Mouse (Mus musculus): ENCODE results near the gene Slc44a3. TPM values are rescaled to one million over a fixed set of nuclear protein-coding genes. Genes with fewer than 3 reads are reported as not detected.

Slc44a3 gene
- polyA plus RNA-seq, 1 experiment from 2014 or later: 0.55 TPM

- 95% methylated on average over 8 of the region's 8 CpGs for WGBS
- no peak overlapping the region for H3K4me3 ChIP-seq
- no peaks in the 10 kb centered on the region for H3K36me3 ChIP-seq (replicated peaks)
- no peaks in the 10 kb centered on the region for H3K27me3 ChIP-seq (ENCODE audit: poor library complexity, severe bottlenecking)
- no peak overlapping the region for H3K27ac ChIP-seq
- H3K9me3 ChIP-seq: no peaks in the 10 kb centered on the region
- DNase-seq (ENCODE audit: extremely low spot score, low spot score): no peak
- H3K4me1 ChIP-seq: no peaks in the 10 kb centered on the region
These were observed 15.2 kb downstream of the Slc44a3 start for GRCm38 (mm10) chr3:121517030-121517429.

GRCm38 (mm10) chr3:121509141-121509540 lies 23.1 kb downstream of the Slc44a3 start:
- no peaks in the 10 kb centered on the region for H3K4me1 ChIP-seq
- no peak overlapping the region for H3K27ac ChIP-seq
- no peak for DNase-seq (ENCODE audit: extremely low spot score, low spot score)
- H3K9me3 ChIP-seq: no peaks in the 10 kb centered on the region
- no peak overlapping the region for H3K4me3 ChIP-seq
- no peaks in the 10 kb centered on the region for H3K27me3 ChIP-seq (ENCODE audit: poor library complexity, severe bottlenecking)
- no peaks in the 10 kb centered on the region for H3K36me3 ChIP-seq (replicated peaks)
- WGBS: 72% methylated on average over 5 of the region's 5 CpGs

- no peak for DNase-seq (ENCODE audit: extremely low spot score, low spot score)
- no peaks in the 10 kb centered on the region for H3K9me3 ChIP-seq
- no peak overlapping the region for H3K27ac ChIP-seq
- 95% methylated on average over 14 of the region's 14 CpGs for WGBS
- no peak overlapping the region for H3K4me3 ChIP-seq
- no peaks in the 10 kb centered on the region for H3K27me3 ChIP-seq (ENCODE audit: poor library complexity, severe bottlenecking)
- H3K36me3 ChIP-seq (replicated peaks): no peaks in the 10 kb centered on the region
- no peaks in the 10 kb centered on the region for H3K4me1 ChIP-seq
These were observed 24.5 kb downstream of the Slc44a3 start for GRCm38 (mm10) chr3:121507678-121508077.

- Histone ChIP-seq H3K27ac (no peak overlapping the region), H3K4me3 (no peak overlapping the region), H3K9me3 (no peaks in the 10 kb centered on the region), H3K36me3 (replicated peaks) (no peaks in the 10 kb centered on the region), H3K27me3 (ENCODE audit: poor library complexity, severe bottlenecking) (no peaks in the 10 kb centered on the region), H3K4me1 (no peaks in the 10 kb centered on the region)
- no peak for DNase-seq (ENCODE audit: extremely low spot score, low spot score)
- WGBS: 90% methylated on average over 7 of the region's 7 CpGs
These were observed 25.4 kb downstream of the Slc44a3 start for GRCm38 (mm10) chr3:121506756-121507155.

GRCm38 (mm10) chr3:121506175-121506574 lies 26.0 kb downstream of the Slc44a3 start:
- Histone ChIP-seq H3K27ac (no peak overlapping the region), H3K4me1 (no peaks in the 10 kb centered on the region), H3K36me3 (replicated peaks) (no peaks in the 10 kb centered on the region), H3K27me3 (ENCODE audit: poor library complexity, severe bottlenecking) (no peaks in the 10 kb centered on the region), H3K9me3 (no peaks in the 10 kb centered on the region), H3K4me3 (no peak overlapping the region)
- no peak for DNase-seq (ENCODE audit: extremely low spot score, low spot score)
- WGBS: 86% methylated on average over 8 of the region's 8 CpGs

GRCm38 (mm10) chr3:121504927-121505487 lies 27.2 kb downstream of the Slc44a3 start:
- no peaks in the 10 kb centered on the region for H3K9me3 ChIP-seq
- H3K27me3 ChIP-seq (ENCODE audit: poor library complexity, severe bottlenecking): no peaks in the 10 kb centered on the region
- WGBS: 78% methylated on average over 8 of the region's 8 CpGs
- H3K4me3 ChIP-seq: no peak overlapping the region
- no peak for DNase-seq (ENCODE audit: extremely low spot score, low spot score)
- H3K27ac ChIP-seq: no peak overlapping the region
- no peaks in the 10 kb centered on the region for H3K4me1 ChIP-seq
- no peaks in the 10 kb centered on the region for H3K36me3 ChIP-seq (replicated peaks)

GRCm38 (mm10) chr3:121500734-121501133 lies 31.5 kb downstream of the Slc44a3 start:
- Histone ChIP-seq H3K4me1 (no peaks in the 10 kb centered on the region), H3K9me3 (no peaks in the 10 kb centered on the region), H3K27me3 (ENCODE audit: poor library complexity, severe bottlenecking) (no peaks in the 10 kb centered on the region), H3K27ac (no peak overlapping the region), H3K4me3 (no peak overlapping the region), H3K36me3 (replicated peaks) (no peaks in the 10 kb centered on the region)
- 93% methylated on average over 5 of the region's 5 CpGs for WGBS
- DNase-seq (ENCODE audit: extremely low spot score, low spot score): no peak

GRCm38 (mm10) chr3:121500225-121500624 lies 32.0 kb downstream of the Slc44a3 start:
- no peaks in the 10 kb centered on the region for H3K36me3 ChIP-seq (replicated peaks)
- no peak overlapping the region for H3K27ac ChIP-seq
- H3K27me3 ChIP-seq (ENCODE audit: poor library complexity, severe bottlenecking): no peaks in the 10 kb centered on the region
- WGBS: 60% methylated on average over 10 of the region's 10 CpGs
- no peak overlapping the region for H3K4me3 ChIP-seq
- no peaks in the 10 kb centered on the region for H3K4me1 ChIP-seq
- peaks cover 2% of the 10 kb centered on the region; the same call in 1 of the 2 replicates for H3K9me3 ChIP-seq
- peak; percentile 55 for DNase-seq (ENCODE audit: extremely low spot score, low spot score)

GRCm38 (mm10) chr3:121493997-121494421 lies 38.2 kb downstream of the Slc44a3 start:
- H3K27me3 ChIP-seq (ENCODE audit: poor library complexity, severe bottlenecking): no peaks in the 10 kb centered on the region
- peaks cover 22% of the 10 kb centered on the region for H3K4me1 ChIP-seq
- H3K36me3 ChIP-seq (replicated peaks): no peaks in the 10 kb centered on the region
- H3K9me3 ChIP-seq: peaks cover 5% of the 10 kb centered on the region; the same call in 1 of the 2 replicates
- no peak overlapping the region for H3K27ac ChIP-seq
- DNase-seq (ENCODE audit: extremely low spot score, low spot score): no peak
- 89% methylated on average over 7 of the region's 7 CpGs for whole genome bisulfite sequencing
- no peak overlapping the region for H3K4me3 ChIP-seq

- H3K27me3 ChIP-seq (ENCODE audit: poor library complexity, severe bottlenecking): no peaks in the 10 kb centered on the region
These were observed 40.2 kb downstream of the Slc44a3 start for GRCm38 (mm10) chr3:121492026-121492425.

GRCm38 (mm10) chr3:121490941-121491340 lies 41.3 kb downstream of the Slc44a3 start:
- H3K27ac ChIP-seq: peak overlapping the region; percentile 59

More at GRCm38 (mm10) chr3:121492026-121492425, 40.2 kb downstream of the Slc44a3 start:
- DNase-seq (ENCODE audit: extremely low spot score, low spot score): no peak
- WGBS: 61% methylated on average over 5 of the region's 5 CpGs
- Histone ChIP-seq H3K9me3 (peaks cover 5% of the 10 kb centered on the region; the same call in 1 of the 2 replicates), H3K27ac (no peak overlapping the region), H3K4me3 (no peak overlapping the region), H3K4me1 (peaks cover 22% of the 10 kb centered on the region), H3K36me3 (replicated peaks) (no peaks in the 10 kb centered on the region)

GRCm38 (mm10) chr3:121489462-121490118 lies 42.6 kb downstream of the Slc44a3 start:
- Histone ChIP-seq H3K36me3 (replicated peaks) (no peaks in the 10 kb centered on the region), H3K27ac (0 out of 2 replicates have a peak overlapping the region, but pooled peaks have one; percentile 11), H3K9me3 (no peaks in the 10 kb centered on the region; the same call in 1 of the 2 replicates)

More at GRCm38 (mm10) chr3:121490941-121491340, 41.3 kb downstream of the Slc44a3 start:
- DNase-seq (ENCODE audit: extremely low spot score, low spot score): no peak
- 59% methylated on average over 5 of the region's 5 CpGs for WGBS
- Histone ChIP-seq H3K36me3 (replicated peaks) (no peaks in the 10 kb centered on the region), H3K27me3 (ENCODE audit: poor library complexity, severe bottlenecking) (no peaks in the 10 kb centered on the region), H3K4me3 (no peak overlapping the region), H3K9me3 (peaks cover 5% of the 10 kb centered on the region; the same call in 1 of the 2 replicates), H3K4me1 (peaks cover 22% of the 10 kb centered on the region)

GRCm38 (mm10) chr3:121485201-121485600 lies 47.0 kb downstream of the Slc44a3 start:
- peaks cover 18% of the 10 kb centered on the region; the same call in 1 of the 2 replicates for H3K27me3 ChIP-seq (ENCODE audit: poor library complexity, severe bottlenecking)

More at GRCm38 (mm10) chr3:121489462-121490118, 42.6 kb downstream of the Slc44a3 start:
- WGBS: 76% methylated on average over 12 of the region's 12 CpGs
- no peak for DNase-seq (ENCODE audit: extremely low spot score, low spot score)
- Histone ChIP-seq H3K27me3 (ENCODE audit: poor library complexity, severe bottlenecking) (no peaks in the 10 kb centered on the region), H3K4me1 (peaks cover 22% of the 10 kb centered on the region), H3K4me3 (no peak overlapping the region)

More at GRCm38 (mm10) chr3:121485201-121485600, 47.0 kb downstream of the Slc44a3 start:
- WGBS: 76% methylated on average over 2 of the region's 2 CpGs
- H3K4me3 ChIP-seq: no peak overlapping the region
- peaks cover 41% of the 10 kb centered on the region for H3K4me1 ChIP-seq
- no peaks in the 10 kb centered on the region for H3K9me3 ChIP-seq
- H3K36me3 ChIP-seq (replicated peaks): no peaks in the 10 kb centered on the region
- DNase-seq (ENCODE audit: extremely low spot score, low spot score): no peak
- H3K27ac ChIP-seq: no peak overlapping the region

Data from forebrain, embryonic 10.5 days (tissue).